Mouse (Mus musculus): Measurements from ENCODE around the gene Usp17ld.
"Not testable (repeated sequence)": the region's sequence is repeated elsewhere in the genome, so short reads cannot be mapped to it uniquely, and the experiment has no call there.

The Usp17ld gene

GRCm38 (mm10) chr7:103252405-103252804 lies at the start of gene Usp17ld:
Gene Usp17ld, minus strand, starts transcription at chr7:103252505.
- not testable (repeated sequence) for DNase-seq (ENCODE audit: low spot score)

GRCm38 (mm10) chr7:103216696-103217095 lies 35.6 kb downstream of the Usp17ld start, which contains the start of gene Olfr594:
Gene Olfr594, plus strand, starts transcription at chr7:103216996.
- DNase-seq (ENCODE audit: low spot score), result no peak

- DNase-seq (ENCODE audit: low spot score), result not testable (repeated sequence)
Measured at GRCm38 (mm10) chr7:103212050-103212449, 40.3 kb downstream of the Usp17ld start.

- DNase-seq (ENCODE audit: low spot score), result no peak
Measured at GRCm38 (mm10) chr7:103211562-103211961, 40.7 kb downstream of the Usp17ld start, which contains the start of gene Olfr593. Gene Olfr593, plus strand, starts transcription at chr7:103211862.

Data from embryo, embryonic 10.5 days (tissue).